Mouse (Mus musculus): ENCODE data around the gene Cand2. TPM values are rescaled to one million over a fixed set of nuclear protein-coding genes. Genes with fewer than 3 reads are reported as not detected.

Cand2 gene
- 10.4 and 12.1 TPM in 2 replicates for polyA plus RNA-seq (2015; fragmentation: Nextera tagmentation; extraction: Ambion mirVana)

DNA sequence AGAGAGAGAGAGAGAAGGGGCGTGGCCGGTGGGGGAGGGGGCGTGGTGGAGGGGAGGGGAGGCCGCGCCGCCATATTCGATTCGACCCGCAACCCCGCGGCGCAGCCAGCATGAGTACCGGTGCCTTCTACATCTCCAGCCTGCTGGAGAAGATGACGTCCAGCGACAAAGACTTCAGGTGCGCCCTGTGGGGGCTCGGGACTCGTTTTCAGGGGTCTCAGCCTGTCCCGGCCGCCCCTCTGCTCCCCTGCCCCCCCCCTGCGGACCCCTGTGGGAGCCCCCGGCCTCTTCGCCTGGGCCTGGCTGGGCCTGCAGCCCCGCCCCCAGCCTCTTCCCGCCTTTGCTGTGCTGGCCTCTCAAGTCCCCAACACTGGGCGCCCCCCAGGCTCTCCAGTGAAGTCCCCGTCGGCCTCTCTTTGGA is at the start of gene Cand2:
Gene Cand2 (plus strand): TSS at position 38 of the 421 bp plus-strand sequence.
- Histone ChIP-seq H3K36me3 (ENCODE audit: insufficient read depth, low read length) (no peaks in the 10 kb centered on the region), H3K9ac (ENCODE audit: low read depth, low read length) (peak within 1 kb of the TSS; percentile 54), H3K4me3 (replicated peaks; ENCODE audit: low read depth, low read length) (peak within 1 kb of the TSS; percentile 62), H3K9me3 (replicated peaks; ENCODE audit: low read length) (no peaks in the 10 kb centered on the region), H3K4me1 (replicated peaks; ENCODE audit: insufficient read depth, low read length) (peaks cover 18% of the 10 kb centered on the region; the same call in 1 of the 2 replicates), H3K27ac (no peak within 1 kb of the TSS; the same call in 1 of the 2 replicates), H3K27me3 (ENCODE audit: insufficient read depth, low read length) (no peaks in the 10 kb centered on the region), H3K4me2 (ENCODE audit: low read length) (peak within 1 kb of the TSS; percentile 63)
- 0% methylated on average over 9 of the region's 28 CpGs for WGBS
- DNase-seq (ENCODE audit: low spot score) (peak; percentile 78), ATAC-seq (replicated peaks; ENCODE audit: low FRiP score, low read depth) (peak; percentile 75)
- no peak for TF ChIP-seq CTCF (IDR thresholded peaks at IDR 0.05; ENCODE audit: low read depth)

GRCm38 (mm10) chr6:115727108-115727507 is 47.2 kb upstream of the Cand2 start:
- WGBS, result 90% methylated on average over 1 of the region's 1 CpGs
- Histone ChIP-seq H3K27me3 (ENCODE audit: insufficient read depth, low read length) (no peaks in the 10 kb centered on the region), H3K9me3 (replicated peaks; ENCODE audit: low read length) (no peaks in the 10 kb centered on the region; the same call in 1 of the 2 replicates), H3K4me2 (ENCODE audit: low read length) (no peak overlapping the region), H3K27ac (no peak overlapping the region), H3K36me3 (ENCODE audit: insufficient read depth, low read length) (no peaks in the 10 kb centered on the region), H3K9ac (ENCODE audit: low read depth, low read length) (no peak overlapping the region), H3K4me3 (replicated peaks; ENCODE audit: low read depth, low read length) (no peak overlapping the region), H3K4me1 (replicated peaks; ENCODE audit: insufficient read depth, low read length) (peaks cover 6% of the 10 kb centered on the region)
- peak; percentile 28 for DNase-seq (ENCODE audit: low spot score)
- peak; percentile 69 for TF ChIP-seq CTCF (IDR thresholded peaks at IDR 0.05; ENCODE audit: low read depth)
- ATAC-seq (replicated peaks; ENCODE audit: low FRiP score, low read depth), result no peak

DNA sequence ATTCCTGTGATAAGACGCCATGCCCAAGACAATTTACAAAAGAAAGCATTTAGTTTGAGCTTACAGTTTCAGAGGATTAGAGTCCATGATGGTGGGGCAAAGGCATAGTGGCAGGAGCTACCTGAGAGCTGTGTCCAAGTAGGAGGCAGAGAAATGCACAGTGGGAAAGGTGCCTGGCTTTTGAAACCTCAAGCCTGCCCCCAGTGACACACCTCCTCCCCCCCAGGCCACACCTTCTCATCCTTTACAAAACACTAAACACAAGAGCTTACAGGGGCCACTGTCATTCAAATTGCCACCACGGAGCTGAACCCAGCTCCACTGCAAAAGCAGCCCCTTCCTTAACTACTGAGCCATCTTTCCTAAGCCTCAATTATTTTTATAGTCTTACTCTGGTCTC is 46.8 kb upstream of the Cand2 start:
- H3K27me3 ChIP-seq (ENCODE audit: insufficient read depth, low read length), result no peaks in the 10 kb centered on the region
- H3K4me2 ChIP-seq (ENCODE audit: low read length), result no peak overlapping the region
- no peak for TF ChIP-seq CTCF (IDR thresholded peaks at IDR 0.05; ENCODE audit: low read depth)
- no peak overlapping the region for H3K4me3 ChIP-seq (replicated peaks; ENCODE audit: low read depth, low read length)
- no peak overlapping the region for H3K9ac ChIP-seq (ENCODE audit: low read depth, low read length)
- H3K4me1 ChIP-seq (replicated peaks; ENCODE audit: insufficient read depth, low read length), result peaks cover 6% of the 10 kb centered on the region
- 55% methylated on average over 2 of the region's 2 CpGs for WGBS
- ATAC-seq (replicated peaks; ENCODE audit: low FRiP score, low read depth), result no peak
- H3K27ac ChIP-seq, result no peak overlapping the region
- no peaks in the 10 kb centered on the region; the same call in 1 of the 2 replicates for H3K9me3 ChIP-seq (replicated peaks; ENCODE audit: low read length)
- no peaks in the 10 kb centered on the region for H3K36me3 ChIP-seq (ENCODE audit: insufficient read depth, low read length)
- DNase-seq (ENCODE audit: low spot score), result no peak

DNA sequence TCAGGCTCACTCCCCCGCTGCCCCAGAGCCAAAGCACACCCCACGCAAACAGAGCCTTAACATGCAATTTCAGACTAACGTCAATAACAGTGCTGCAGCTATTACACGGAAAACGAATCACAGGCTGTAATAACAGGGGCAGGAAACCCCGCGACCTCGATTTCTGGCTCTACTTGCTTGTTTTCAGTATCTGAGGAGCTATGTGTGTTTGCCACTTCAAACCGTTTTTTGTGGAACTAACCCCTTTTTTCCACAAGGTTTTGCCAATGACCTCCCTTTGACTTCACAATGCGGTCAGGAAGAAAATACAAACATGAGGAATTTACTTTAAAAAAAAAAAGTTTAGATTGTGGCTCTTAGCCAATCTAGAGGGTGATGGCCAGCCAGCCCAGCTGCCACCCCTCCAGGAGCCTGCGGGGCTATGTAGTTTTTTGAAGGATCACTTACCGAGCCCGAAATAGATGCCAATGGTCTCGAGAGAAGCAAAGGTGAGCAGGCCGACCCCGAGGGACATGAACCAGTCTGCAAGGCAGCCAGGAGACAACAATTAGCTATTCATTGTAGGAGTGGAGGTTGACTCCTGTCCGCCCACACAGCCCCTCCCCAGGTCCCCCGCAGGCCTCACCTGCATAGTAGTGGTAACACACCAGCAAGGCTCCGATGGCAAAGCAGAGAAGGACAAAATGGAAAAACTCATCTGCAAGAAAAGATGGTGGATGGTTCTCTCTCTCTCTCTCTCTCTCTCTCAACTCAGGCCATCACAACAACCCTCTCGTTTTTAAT is 43.6 kb upstream of the Cand2 start:
- no peak overlapping the region for H3K4me3 ChIP-seq (replicated peaks; ENCODE audit: low read depth, low read length)
- no peak overlapping the region for H3K27ac ChIP-seq
- peaks cover 6% of the 10 kb centered on the region for H3K4me1 ChIP-seq (replicated peaks; ENCODE audit: insufficient read depth, low read length)
- no peak overlapping the region for H3K9ac ChIP-seq (ENCODE audit: low read depth, low read length)
- no peak for TF ChIP-seq CTCF (IDR thresholded peaks at IDR 0.05; ENCODE audit: low read depth)
- H3K27me3 ChIP-seq (ENCODE audit: insufficient read depth, low read length), result no peaks in the 10 kb centered on the region
- 31% methylated on average over 20 of the region's 20 CpGs for WGBS
- H3K9me3 ChIP-seq (replicated peaks; ENCODE audit: low read length), result no peaks in the 10 kb centered on the region; the same call in 1 of the 2 replicates
- peak; percentile 35 for DNase-seq (ENCODE audit: low spot score)
- H3K4me2 ChIP-seq (ENCODE audit: low read length), result peak overlapping the region; percentile 17
- H3K36me3 ChIP-seq (ENCODE audit: insufficient read depth, low read length), result no peaks in the 10 kb centered on the region
- no peak for ATAC-seq (replicated peaks; ENCODE audit: low FRiP score, low read depth)

- 76% methylated on average over 22 of the region's 22 CpGs for WGBS
- no peak for ATAC-seq (replicated peaks; ENCODE audit: low FRiP score, low read depth)
Measured at GRCm38 (mm10) chr6:115732341-115732928, 41.9 kb upstream of the Cand2 start.

DNA sequence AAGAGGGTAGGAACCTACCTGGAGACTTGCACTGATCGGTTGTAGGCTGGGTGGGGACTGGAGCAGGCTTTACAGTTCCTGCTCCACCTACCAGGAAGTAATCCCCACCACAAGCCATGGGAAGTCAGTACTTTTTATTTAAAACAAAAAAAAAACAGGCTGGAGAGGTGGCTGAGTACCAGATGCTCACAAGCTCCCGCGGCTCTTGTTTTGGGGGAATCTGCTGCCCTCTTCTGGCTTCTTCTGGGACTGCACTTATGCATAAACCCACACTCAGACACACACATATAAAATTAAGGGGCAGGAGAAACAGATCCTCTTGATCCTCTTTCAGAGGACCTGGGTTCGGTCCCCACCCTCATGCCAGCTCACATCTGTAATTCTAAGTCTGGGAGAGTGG is 39.4 kb upstream of the Cand2 start:
- 80% methylated on average over 4 of the region's 4 CpGs for WGBS
- Histone ChIP-seq H3K4me2 (ENCODE audit: low read length) (no peak overlapping the region), H3K36me3 (ENCODE audit: insufficient read depth, low read length) (no peaks in the 10 kb centered on the region), H3K4me1 (replicated peaks; ENCODE audit: insufficient read depth, low read length) (peaks cover 6% of the 10 kb centered on the region), H3K4me3 (replicated peaks; ENCODE audit: low read depth, low read length) (no peak overlapping the region), H3K27me3 (ENCODE audit: insufficient read depth, low read length) (no peaks in the 10 kb centered on the region), H3K9me3 (replicated peaks; ENCODE audit: low read length) (no peaks in the 10 kb centered on the region), H3K9ac (ENCODE audit: low read depth, low read length) (no peak overlapping the region), H3K27ac (no peak overlapping the region)
- peak; percentile 64 for TF ChIP-seq CTCF (IDR thresholded peaks at IDR 0.05; ENCODE audit: low read depth)
- DNase-seq (ENCODE audit: low spot score) (peak; percentile 35), ATAC-seq (replicated peaks; ENCODE audit: low FRiP score, low read depth) (no peak)

More at GRCm38 (mm10) chr6:115732341-115732928, 41.9 kb upstream of the Cand2 start:
- H3K36me3 ChIP-seq (ENCODE audit: insufficient read depth, low read length), result no peaks in the 10 kb centered on the region
- H3K4me2 ChIP-seq (ENCODE audit: low read length), result no peak overlapping the region
- TF ChIP-seq CTCF (IDR thresholded peaks at IDR 0.05; ENCODE audit: low read depth), result no peak
- H3K4me1 ChIP-seq (replicated peaks; ENCODE audit: insufficient read depth, low read length), result peaks cover 6% of the 10 kb centered on the region
- no peak overlapping the region for H3K4me3 ChIP-seq (replicated peaks; ENCODE audit: low read depth, low read length)
- no peaks in the 10 kb centered on the region for H3K9me3 ChIP-seq (replicated peaks; ENCODE audit: low read length)
- DNase-seq (ENCODE audit: low spot score), result peak; percentile 4
- H3K27me3 ChIP-seq (ENCODE audit: insufficient read depth, low read length), result no peaks in the 10 kb centered on the region
- no peak overlapping the region for H3K9ac ChIP-seq (ENCODE audit: low read depth, low read length)
- no peak overlapping the region for H3K27ac ChIP-seq

Measured in kidney, postnatal 0 days (tissue).